Mouse (Mus musculus): Measurements from ENCODE around the gene Ngrn.
A peak's percentile ranks its signal among the peaks of the same experiment; 100 is the strongest.

Ngrn gene

GRCm38 (mm10) chr7:80260625-80261371 lies at the start of gene Ngrn:
TSS of gene Ngrn (plus strand) at chr7:80261215.
- DNase-seq (ENCODE audit: low spot score): peak; percentile 91

GRCm38 (mm10) chr7:80213604-80214003 lies 47.4 kb upstream of the Ngrn start:
- no peak for DNase-seq (ENCODE audit: low spot score)

GRCm38 (mm10) chr7:80214459-80214858 lies 46.6 kb upstream of the Ngrn start:
- no peak for DNase-seq (ENCODE audit: low spot score)

- DNase-seq (ENCODE audit: low spot score): peak; percentile 79
These were observed 45.6 kb upstream of the Ngrn start for GRCm38 (mm10) chr7:80215398-80215797.

GRCm38 (mm10) chr7:80216566-80216965 lies 44.4 kb upstream of the Ngrn start:
- peak; percentile 42 for DNase-seq (ENCODE audit: low spot score)

- no peak for DNase-seq (ENCODE audit: low spot score)
These were observed 42.3 kb upstream of the Ngrn start for GRCm38 (mm10) chr7:80218666-80219065.

GRCm38 (mm10) chr7:80220237-80220797 lies 40.7 kb upstream of the Ngrn start:
- no peak for DNase-seq (ENCODE audit: low spot score)

- no peak for DNase-seq (ENCODE audit: low spot score)
These were observed 39.8 kb upstream of the Ngrn start for GRCm38 (mm10) chr7:80221179-80221750.

- DNase-seq (ENCODE audit: low spot score): no peak
These were observed 34.0 kb upstream of the Ngrn start for GRCm38 (mm10) chr7:80227065-80227464.

- no peak for DNase-seq (ENCODE audit: low spot score)
These were observed 30.8 kb upstream of the Ngrn start for GRCm38 (mm10) chr7:80230196-80230595.

- peak; percentile 39 for DNase-seq (ENCODE audit: low spot score)
These were observed 29.0 kb upstream of the Ngrn start for GRCm38 (mm10) chr7:80231971-80232488.

GRCm38 (mm10) chr7:80232489-80233029 lies 28.5 kb upstream of the Ngrn start, which contains the start of the genes Cib1 and Gdpgp1:
TSS of gene Cib1 (minus strand) at chr7:80232813.
TSS of gene Gdpgp1 (plus strand) at chr7:80232865.
- peak; percentile 97 for DNase-seq (ENCODE audit: low spot score)

GRCm38 (mm10) chr7:80233799-80234198 lies 27.2 kb upstream of the Ngrn start:
- DNase-seq (ENCODE audit: low spot score): no peak

GRCm38 (mm10) chr7:80238542-80238941 lies 22.5 kb upstream of the Ngrn start:
- no peak for DNase-seq (ENCODE audit: low spot score)

GRCm38 (mm10) chr7:80241661-80242060 lies 19.4 kb upstream of the Ngrn start:
- DNase-seq (ENCODE audit: low spot score): no peak

GRCm38 (mm10) chr7:80244851-80245250 lies 16.2 kb upstream of the Ngrn start:
- no peak for DNase-seq (ENCODE audit: low spot score)

- peak; percentile 98 for DNase-seq (ENCODE audit: low spot score)
These were observed 14.8 kb upstream of the Ngrn start, which contains the start of gene Ttll13 for GRCm38 (mm10) chr7:80246148-80246721. TSS of gene Ttll13 (plus strand) at chr7:80246376.

- no peak for DNase-seq (ENCODE audit: low spot score)
These were observed 14.2 kb upstream of the Ngrn start for GRCm38 (mm10) chr7:80246859-80247258.

- no peak for DNase-seq (ENCODE audit: low spot score)
These were observed 8.6 kb upstream of the Ngrn start for GRCm38 (mm10) chr7:80252437-80252836.

GRCm38 (mm10) chr7:80252886-80253285 lies 8.1 kb upstream of the Ngrn start:
- DNase-seq (ENCODE audit: low spot score): no peak

GRCm38 (mm10) chr7:80255981-80256380 lies 5.0 kb upstream of the Ngrn start:
- no peak for DNase-seq (ENCODE audit: low spot score)

GRCm38 (mm10) chr7:80257706-80258105 lies 3.3 kb upstream of the Ngrn start:
- no peak for DNase-seq (ENCODE audit: low spot score)
